Mouse (Mus musculus) ES-E14 (cell line): ENCODE results near the gene Artn. TPM values are rescaled to one million over a fixed set of nuclear protein-coding genes. Genes with fewer than 3 reads are reported as not detected.

Source experiments
- DNase-seq: peaks from one replicate; pipeline ENCODE4 v3.0.0-alpha.2; 2013; ENCODE audit warnings: low read depth, low spot score
- H3K27ac ChIP-seq: 2 replicates; pipeline ENCODE4 v1.5.1; 2012; ENCODE audit warnings: low read depth, mild to moderate bottlenecking, low read length, moderate library complexity, mixed read lengths; ENCODE audit not compliant: poor library complexity, insufficient read depth, severe bottlenecking
- H3K36me3 ChIP-seq: 2 replicates; pipeline ENCODE4 v1.6.1; 2012; ENCODE audit warnings: mild to moderate bottlenecking, low read length, moderate library complexity, mixed read lengths; ENCODE audit not compliant: control insufficient read depth, poor library complexity, insufficient read depth, severe bottlenecking
- H3K4me1 ChIP-seq, 2 experiments: fragments of 150-350 bp in 1 of 2; sonication (generic) in 1 of 2; 2 replicates each; pipeline ENCODE4 v1.6.1; 2012; ENCODE audit warnings: low read length in 2 of 2, mild to moderate bottlenecking in 1 of 2, mixed read lengths in 1 of 2; ENCODE audit not compliant: control insufficient read depth in 2 of 2, insufficient read depth in 2 of 2, poor library complexity in 1 of 2
- H3K4me3 ChIP-seq, 2 experiments: fragments of 150-350 bp in 1 of 2; sonication (generic) in 1 of 2; 2 replicates each; pipeline ENCODE4 v1.5.1; 2012; ENCODE audit warnings: low read length in 2 of 2, low read depth in 1 of 2, mild to moderate bottlenecking in 1 of 2, mixed read lengths in 1 of 2; ENCODE audit not compliant: insufficient read depth in 1 of 2, poor library complexity in 1 of 2, severe bottlenecking in 1 of 2
- H3K9ac ChIP-seq: 2 replicates; pipeline ENCODE4 v1.6.1; 2012; ENCODE audit warnings: low read depth, mild to moderate bottlenecking, low read length, mixed read lengths; ENCODE audit not compliant: poor library complexity, insufficient read depth, severe bottlenecking
- H3K9me3 ChIP-seq: fragments of 150-350 bp; sonication (generic); 2 replicates; pipeline ENCODE4 v1.6.1; 2012; ENCODE audit warnings: low read depth, mild to moderate bottlenecking, low read length; ENCODE audit not compliant: control insufficient read depth, insufficient read depth
- CHD2 ChIP-seq: IDR thresholded peaks from 2 replicates; pipeline ENCODE4 v1.6.1; 2014; ENCODE audit warnings: mild to moderate bottlenecking, low read depth, low read length, inconsistent platforms
- HCFC1 ChIP-seq: IDR thresholded peaks from 2 replicates; pipeline ENCODE4 v1.6.1; 2012; ENCODE audit warnings: low read length, inconsistent platforms, borderline replicate concordance; ENCODE audit not compliant: insufficient read depth
- MAFK ChIP-seq: IDR thresholded peaks from 2 replicates; pipeline ENCODE4 v1.6.1; 2014; ENCODE audit warnings: mild to moderate bottlenecking, low read depth, low read length, inconsistent platforms; ENCODE audit not compliant: insufficient read depth
- ZC3H11A ChIP-seq: IDR thresholded peaks from 2 replicates; pipeline ENCODE4 v1.6.1; 2012; ENCODE audit warnings: low read depth, mild to moderate bottlenecking, inconsistent platforms, low read length, borderline replicate concordance
- ZNF384 ChIP-seq: IDR thresholded peaks from 2 replicates; pipeline ENCODE4 v1.6.1; 2012; ENCODE audit warnings: low read depth, low read length, inconsistent platforms
- in situ Hi-C, 2 experiments: fragments of 600-800 bp; cut with MboI; formaldehyde crosslinking; loops; one replicate each; pipeline ENCODE4 v1.15.1; 2025; ENCODE audit warnings: low sequenced_read_pairs in 2 of 2, inconsistent platforms in 1 of 2; ENCODE audit not compliant: unreplicated experiment in 2 of 2
- total RNA-seq: library from RNA; depleted of rRNA; stranded (reverse); fragments of 300-350 nt; gene quantifications from 2 replicates; pipeline ENCODE4 v1.2.3, GENCODE M21; 2012

Artn gene
- total RNA-seq, 1 experiment = 0.94 TPM

GRCm38 (mm10) chr4:117898111-117898510, 31.5 kb downstream of the Artn start:
- no peak overlapping the region for H3K27ac ChIP-seq
- H3K4me3 ChIP-seq = no peak overlapping the region
- no peaks in the 10 kb centered on the region for H3K4me1 ChIP-seq
- peaks cover 62% of the 10 kb centered on the region for H3K36me3 ChIP-seq
- in situ Hi-C loops = no loop called here
- TF ChIP-seq MAFK (no peak), ZC3H11A (no peak), ZNF384 (no peak), HCFC1 (no peak), CHD2 (no peak)
- no peak overlapping the region for H3K9ac ChIP-seq
- DNase-seq = no peak
- no peaks in the 10 kb centered on the region for H3K9me3 ChIP-seq

GRCm38 (mm10) chr4:117896031-117896430, 33.5 kb downstream of the Artn start:
- no peaks in the 10 kb centered on the region for H3K9me3 ChIP-seq
- H3K27ac ChIP-seq = no peak overlapping the region
- in situ Hi-C loops = no loop called here
- H3K36me3 ChIP-seq = peaks cover 44% of the 10 kb centered on the region
- no peak for TF ChIP-seq HCFC1
- TF ChIP-seq CHD2 = no peak
- TF ChIP-seq ZNF384 = no peak
- TF ChIP-seq MAFK = no peak
- no peak for TF ChIP-seq ZC3H11A
- H3K4me1 ChIP-seq = peaks cover 1 to 3% of the 10 kb centered on the region in 2 experiments; a peak in 2 of 4 replicates
- H3K4me3 ChIP-seq = no peak overlapping the region
- no peak for DNase-seq
- no peak overlapping the region for H3K9ac ChIP-seq

GRCm38 (mm10) chr4:117895339-117895738, 34.2 kb downstream of the Artn start:
- H3K9me3 ChIP-seq = no peaks in the 10 kb centered on the region
- peaks cover 3% of the 10 kb centered on the region in 2 experiments; a peak in 2 of 4 replicates for H3K4me1 ChIP-seq
- in situ Hi-C loops = no loop called here
- no peak overlapping the region for H3K4me3 ChIP-seq
- no peak overlapping the region for H3K9ac ChIP-seq
- H3K36me3 ChIP-seq = peaks cover 40% of the 10 kb centered on the region
- no peak overlapping the region for H3K27ac ChIP-seq
- no peak for DNase-seq
- TF ChIP-seq MAFK = no peak
- no peak for TF ChIP-seq ZNF384
- TF ChIP-seq HCFC1 = no peak
- TF ChIP-seq CHD2 = no peak
- no peak for TF ChIP-seq ZC3H11A

GRCm38 (mm10) chr4:117894601-117895000, 35.0 kb downstream of the Artn start:
- in situ Hi-C loops = no loop called here
- Histone ChIP-seq H3K27ac (no peak overlapping the region), H3K9me3 (no peaks in the 10 kb centered on the region), H3K36me3 (peaks cover 39% of the 10 kb centered on the region), H3K9ac (no peak overlapping the region), H3K4me1 (peaks cover 3% of the 10 kb centered on the region in 2 experiments; a peak in 2 of 4 replicates), H3K4me3 (no peak overlapping the region)
- TF ChIP-seq MAFK = no peak
- DNase-seq = no peak

GRCm38 (mm10) chr4:117893376-117893775, 36.2 kb downstream of the Artn start:
- Histone ChIP-seq H3K4me1 (peaks cover 3% of the 10 kb centered on the region in 2 experiments; a peak in 2 of 4 replicates), H3K27ac (no peak overlapping the region), H3K9ac (no peak overlapping the region), H3K36me3 (peaks cover 35% of the 10 kb centered on the region), H3K4me3 (no peak overlapping the region), H3K9me3 (no peaks in the 10 kb centered on the region)
- peak; percentile 56 for DNase-seq
- in situ Hi-C loops = no loop called here
- TF ChIP-seq MAFK (no peak), ZNF384 (no peak), HCFC1 (0 out of 2 replicates have a peak, but pooled peaks have one; percentile 34)
